In genomic region chr3:91416137-91416536, GRCm38 (mm10) we compare ENCODE assay signal across 10 mouse cellular contexts.
DNase-seq lines count a peak whose midpoint lies in the region; ATAC-seq and TF ChIP-seq lines count a peak whose summit lies in the region.
"Had no signal": no experiment of that assay in that cellular context is flagged by ENCODE, and none has a peak within 500 bp of the region (broad histone marks: within the 10 kb centered on the region; RNA-seq: fewer than 3 reads in every experiment).

No protein-coding gene starts in this region.

- 40% methylated on average over 3 of the region's 3 CpGs for WGBS in neural tube, embryonic 11.5 days

- ATAC-seq in neural tube, embryonic 11.5 days (ENCODE audit: insufficient read depth, low FRiP score, low TSS enrichment), result no peak
- ATAC-seq: liver, postnatal 0 days had no signal

- no peaks in the 10 kb centered on the region for H3K4me1 ChIP-seq in neural tube, embryonic 11.5 days (ENCODE audit: control insufficient read depth, insufficient read depth, low read length)
- H3K4me1 ChIP-seq: hindbrain, embryonic 12.5 days had no signal

- no peaks in the 10 kb centered on the region for H3K36me3 ChIP-seq in neural tube, embryonic 11.5 days (ENCODE audit: control insufficient read depth, insufficient read depth, low read length)
- H3K36me3 ChIP-seq: hindbrain, embryonic 12.5 days had no signal

- intact Hi-C loops in gastrocnemius, adult 2 months (cut with DNase I), result no loop called here

- peak; percentile 22; the same call in 1 of the 2 replicates for TF ChIP-seq CTCF in gastrocnemius, adult 2 months (IDR thresholded peaks at IDR 0.05)

- H3K27ac ChIP-seq in gastrocnemius, adult 2 months, result no peak overlapping the region
- no peak overlapping the region for H3K27ac ChIP-seq in neural tube, embryonic 11.5 days (ENCODE audit: low read depth, low read length)
- H3K27ac ChIP-seq: hindbrain, embryonic 12.5 days had no signal

- no peaks in the 10 kb centered on the region for H3K9me3 ChIP-seq in neural tube, embryonic 11.5 days (ENCODE audit: control insufficient read depth, low read length)

- H3K4me2 ChIP-seq in neural tube, embryonic 11.5 days (ENCODE audit: low read depth), result no peak overlapping the region
- H3K4me2 ChIP-seq: hindbrain, embryonic 12.5 days had no signal

- no peak overlapping the region for H3K9ac ChIP-seq in neural tube, embryonic 11.5 days (ENCODE audit: low read length)
- H3K9ac ChIP-seq: hindbrain, embryonic 12.5 days; liver, postnatal 0 days had no signal

- no peak overlapping the region for H3K4me3 ChIP-seq in gastrocnemius, adult 2 months
- H3K4me3 ChIP-seq in neural tube, embryonic 11.5 days (ENCODE audit: low read depth, low read length), result no peak overlapping the region
- H3K4me3 ChIP-seq: hindbrain, embryonic 12.5 days had no signal

- H3K27me3 ChIP-seq in neural tube, embryonic 11.5 days (ENCODE audit: control insufficient read depth, insufficient read depth, low read length), result no peaks in the 10 kb centered on the region
- H3K27me3 ChIP-seq: hindbrain, embryonic 12.5 days had no signal

- no peak for DNase-seq in gastrocnemius, adult 2 months
- no peak for DNase-seq in gastrocnemius, adult 18-20 months (ENCODE audit: low spot score)
- DNase-seq in neural tube, embryonic 11.5 days (ENCODE audit: low spot score), result peak; percentile 10
- no peak for DNase-seq in neural tube, embryonic 10.5 days (ENCODE audit: extremely low spot score, low spot score)
- DNase-seq in embryo, embryonic 10.5 days (ENCODE audit: low spot score), result peak; percentile 18
- peak; percentile 24 for DNase-seq in retina, embryonic 14.5 days (ENCODE audit: low spot score)
- no peak for DNase-seq in thymus, adult 18-20 months
- no peak for DNase-seq in right cerebral cortex, postnatal 10 days (ENCODE audit: low spot score in 2 of 2)
- DNase-seq: liver, postnatal 0 days had no signal

Comparison
In these comparisons a context has a peak if more than half of its experiments do, and no peak if none do; other contexts are left out.
1. DNase-seq: peak in neural tube, embryonic 11.5 days (single experiment), embryo, embryonic 10.5 days (single experiment) and retina, embryonic 14.5 days (single experiment); none in gastrocnemius, adult 2 months (single experiment), gastrocnemius, adult 18-20 months (single experiment), neural tube, embryonic 10.5 days (single experiment), thymus, adult 18-20 months (0 of 2) and right cerebral cortex, postnatal 10 days (0 of 2).